Mouse (Mus musculus): ENCODE results near the gene Cd3d. TPM values are rescaled to one million over a fixed set of nuclear protein-coding genes. Genes with fewer than 3 reads are reported as not detected.

Gene Cd3d
- polyA plus RNA-seq, 1 experiment = not detected

DNA sequence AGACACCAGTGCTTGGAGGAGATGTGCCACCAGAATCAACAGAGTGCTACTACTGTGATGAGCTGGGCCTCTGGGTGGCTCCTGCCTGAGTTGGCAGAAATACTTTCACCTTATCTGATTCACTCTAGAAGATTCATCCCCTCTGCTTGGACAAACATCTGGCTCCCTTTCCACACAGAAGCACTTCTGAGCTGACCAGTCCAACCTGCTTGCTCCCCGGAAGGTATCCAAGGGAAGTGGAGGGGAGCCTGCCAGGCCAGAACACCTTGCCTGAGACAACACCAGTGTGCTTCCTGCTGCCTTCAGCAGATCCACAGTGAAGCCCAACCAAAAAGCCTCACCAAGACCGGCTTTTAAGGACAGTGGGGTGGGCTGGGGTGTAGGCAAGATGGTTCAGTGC is 42.6 kb downstream of the Cd3d start:
- TF ChIP-seq E2F4 (IDR thresholded peaks at IDR 0.05; ENCODE audit: insufficient read depth) (no peak), MAX (IDR thresholded peaks at IDR 0.05; ENCODE audit: low read depth) (no peak), MYOD1 (IDR thresholded peaks at IDR 0.05; ENCODE audit: control insufficient read depth in 1 of 3, insufficient read length in 2 of 3, low read depth in 2 of 3) (no peak), MYOG (IDR thresholded peaks at IDR 0.05; ENCODE audit: control insufficient read depth in 1 of 3, insufficient read depth in 1 of 3, insufficient read length in 2 of 3, low read depth in 2 of 3) (no peak)
- no peaks in the 10 kb centered on the region for H3K79me2 ChIP-seq (ENCODE audit: control insufficient read depth, insufficient read depth)
- no peaks in the 10 kb centered on the region for H3K36me3 ChIP-seq (ENCODE audit: control insufficient read depth, insufficient read depth)

DNA sequence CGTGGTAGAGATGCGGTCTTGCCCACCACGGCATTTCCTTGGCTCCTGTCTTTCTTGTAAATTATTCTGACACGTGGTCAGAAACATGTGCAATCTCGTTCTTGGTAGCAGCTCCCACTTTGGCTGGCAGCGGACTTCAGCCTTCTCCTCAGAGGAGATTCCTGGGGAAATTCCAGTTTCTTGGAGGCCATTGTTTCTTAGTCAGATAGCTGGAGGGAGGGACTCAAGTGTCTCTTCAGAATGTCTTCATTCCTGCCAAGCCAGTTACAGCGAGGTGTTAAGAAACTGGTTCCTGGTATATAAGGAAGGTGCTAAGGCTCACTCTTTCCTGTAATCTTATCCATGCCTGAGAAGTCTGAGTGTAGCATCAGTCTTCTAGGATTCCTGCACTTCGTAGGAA is 45.8 kb downstream of the Cd3d start:
- H3K36me3 ChIP-seq (ENCODE audit: control insufficient read depth, insufficient read depth) = no peaks in the 10 kb centered on the region
- H3K4me3 ChIP-seq = no peak overlapping the region
- peaks cover 69% of the 10 kb centered on the region for H3K27me3 ChIP-seq (ENCODE audit: control insufficient read depth, insufficient read depth, insufficient read length)
- no peaks in the 10 kb centered on the region for H3K79me2 ChIP-seq (ENCODE audit: control insufficient read depth, insufficient read depth)
- H3ac ChIP-seq (ENCODE audit: control insufficient read depth, insufficient read length) = no peak overlapping the region
- H3K4me2 ChIP-seq (ENCODE audit: low read depth) = no peak overlapping the region
- TF ChIP-seq MAX (IDR thresholded peaks at IDR 0.05; ENCODE audit: low read depth) (no peak), MYOG (IDR thresholded peaks at IDR 0.05; ENCODE audit: control insufficient read depth in 1 of 3, insufficient read depth in 1 of 3, insufficient read length in 2 of 3, low read depth in 2 of 3) (no peak), REST (IDR thresholded peaks at IDR 0.05; ENCODE audit: insufficient read depth, insufficient read length) (no peak), TCF12 (IDR thresholded peaks at IDR 0.05; ENCODE audit: insufficient read depth, poor library complexity, severe bottlenecking) (no peak), SRF (IDR thresholded peaks at IDR 0.05; ENCODE audit: control insufficient read depth, insufficient read length, low read depth) (no peak), CEBPB (IDR thresholded peaks at IDR 0.05; ENCODE audit: insufficient read depth, poor library complexity, severe bottlenecking) (no peak), POLR2AphosphoS2 (IDR thresholded peaks at IDR 0.05; ENCODE audit: insufficient read length, low read depth) (no peak), MYOD1 (IDR thresholded peaks at IDR 0.05; ENCODE audit: control insufficient read depth in 1 of 3, insufficient read length in 2 of 3, low read depth in 2 of 3) (no peak), USF1 (IDR thresholded peaks at IDR 0.05; ENCODE audit: low read depth) (no peak), E2F4 (IDR thresholded peaks at IDR 0.05; ENCODE audit: insufficient read depth) (no peak)

More for the DNA sequence above, 42.6 kb downstream of the Cd3d start:
- peaks cover 37% of the 10 kb centered on the region for H3K27me3 ChIP-seq (ENCODE audit: control insufficient read depth, insufficient read depth, insufficient read length)
- no peak overlapping the region for H3K4me2 ChIP-seq (ENCODE audit: low read depth)
- H3ac ChIP-seq (ENCODE audit: control insufficient read depth, insufficient read length) = no peak overlapping the region
- H3K4me3 ChIP-seq = no peak overlapping the region

DNA sequence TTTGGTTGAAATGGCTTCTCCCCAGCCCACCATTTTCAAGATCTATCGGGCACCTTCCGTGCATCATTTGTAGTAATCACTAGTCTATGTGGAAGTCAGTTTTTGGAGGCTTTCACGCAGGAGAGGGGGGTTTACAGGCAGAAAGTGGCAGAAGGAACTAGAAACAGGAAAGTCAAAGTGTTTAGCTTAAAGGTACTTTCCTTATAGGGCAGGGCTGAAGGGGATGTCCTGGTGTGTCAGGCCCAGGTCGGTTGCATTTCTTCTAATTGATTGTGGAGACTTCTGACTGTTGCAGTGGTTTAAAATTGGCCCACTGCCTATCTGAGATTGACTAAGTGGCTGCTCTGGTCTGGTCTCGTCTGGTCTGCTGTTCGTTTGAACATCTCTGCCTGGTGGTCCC is 48.8 kb downstream of the Cd3d start:
- Histone ChIP-seq H3K27me3 (ENCODE audit: control insufficient read depth, insufficient read depth, insufficient read length) (peaks cover 76% of the 10 kb centered on the region), H3K36me3 (ENCODE audit: control insufficient read depth, insufficient read depth) (no peaks in the 10 kb centered on the region), H3K79me2 (ENCODE audit: control insufficient read depth, insufficient read depth) (no peaks in the 10 kb centered on the region), H3K4me3 (no peak overlapping the region), H3K4me2 (ENCODE audit: low read depth) (no peak overlapping the region), H3ac (ENCODE audit: control insufficient read depth, insufficient read length) (no peak overlapping the region)
- TF ChIP-seq MYOG (IDR thresholded peaks at IDR 0.05; ENCODE audit: control insufficient read depth in 1 of 3, insufficient read depth in 1 of 3, insufficient read length in 2 of 3, low read depth in 2 of 3) (no peak), POLR2AphosphoS2 (IDR thresholded peaks at IDR 0.05; ENCODE audit: insufficient read length, low read depth) (no peak), CEBPB (IDR thresholded peaks at IDR 0.05; ENCODE audit: insufficient read depth, poor library complexity, severe bottlenecking) (no peak), POLR2A (IDR thresholded peaks at IDR 0.05; ENCODE audit: insufficient read length, low read depth) (no peak), MYOD1 (IDR thresholded peaks at IDR 0.05; ENCODE audit: control insufficient read depth in 1 of 3, insufficient read length in 2 of 3, low read depth in 2 of 3) (no peak), USF1 (IDR thresholded peaks at IDR 0.05; ENCODE audit: low read depth) (no peak), TCF12 (IDR thresholded peaks at IDR 0.05; ENCODE audit: insufficient read depth, poor library complexity, severe bottlenecking) (no peak), MAX (IDR thresholded peaks at IDR 0.05; ENCODE audit: low read depth) (no peak), SRF (IDR thresholded peaks at IDR 0.05; ENCODE audit: control insufficient read depth, insufficient read length, low read depth) (no peak), E2F4 (IDR thresholded peaks at IDR 0.05; ENCODE audit: insufficient read depth) (no peak), REST (IDR thresholded peaks at IDR 0.05; ENCODE audit: insufficient read depth, insufficient read length) (no peak), TCF3 (IDR thresholded peaks at IDR 0.05; ENCODE audit: insufficient read length, low read depth) (no peak)

DNA sequence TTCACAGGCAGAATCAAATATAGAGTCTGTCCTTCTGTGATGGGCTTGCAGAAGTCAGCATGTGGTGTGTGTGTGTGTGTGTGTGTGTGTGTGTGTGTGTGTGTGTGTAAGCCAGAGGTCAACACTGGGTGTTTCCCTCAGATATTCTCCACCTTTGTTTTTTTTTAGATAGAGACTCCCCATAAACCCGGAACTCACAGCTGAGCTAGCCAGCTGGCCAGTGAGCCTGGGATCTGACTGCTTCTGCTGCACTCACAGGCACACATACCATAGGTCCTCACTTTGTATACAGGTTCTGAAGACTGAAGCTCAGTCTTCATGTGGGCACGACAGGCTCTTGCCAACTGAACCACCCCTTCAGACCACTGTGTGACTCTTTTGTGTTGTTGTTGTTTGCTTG is 50.7 kb downstream of the Cd3d start:
- Histone ChIP-seq H3K4me2 (ENCODE audit: low read depth) (no peak overlapping the region), H3ac (ENCODE audit: control insufficient read depth, insufficient read length) (no peak overlapping the region), H3K27me3 (ENCODE audit: control insufficient read depth, insufficient read depth, insufficient read length) (peaks cover 65% of the 10 kb centered on the region), H3K36me3 (ENCODE audit: control insufficient read depth, insufficient read depth) (no peaks in the 10 kb centered on the region), H3K4me3 (no peak overlapping the region), H3K79me2 (ENCODE audit: control insufficient read depth, insufficient read depth) (no peaks in the 10 kb centered on the region)
- TF ChIP-seq SRF (IDR thresholded peaks at IDR 0.05; ENCODE audit: control insufficient read depth, insufficient read length, low read depth) = no peak
- TF ChIP-seq REST (IDR thresholded peaks at IDR 0.05; ENCODE audit: insufficient read depth, insufficient read length) = no peak
- no peak for TF ChIP-seq MYOD1 (IDR thresholded peaks at IDR 0.05; ENCODE audit: control insufficient read depth in 1 of 3, insufficient read length in 2 of 3, low read depth in 2 of 3)
- TF ChIP-seq TCF12 (IDR thresholded peaks at IDR 0.05; ENCODE audit: insufficient read depth, poor library complexity, severe bottlenecking) = no peak
- TF ChIP-seq POLR2A (IDR thresholded peaks at IDR 0.05; ENCODE audit: insufficient read length, low read depth) = no peak
- TF ChIP-seq POLR2AphosphoS2 (IDR thresholded peaks at IDR 0.05; ENCODE audit: insufficient read length, low read depth) = no peak
- TF ChIP-seq MYOG (IDR thresholded peaks at IDR 0.05; ENCODE audit: control insufficient read depth in 1 of 3, insufficient read depth in 1 of 3, insufficient read length in 2 of 3, low read depth in 2 of 3) = no peak
- no peak for TF ChIP-seq E2F4 (IDR thresholded peaks at IDR 0.05; ENCODE audit: insufficient read depth)
- no peak for TF ChIP-seq USF1 (IDR thresholded peaks at IDR 0.05; ENCODE audit: low read depth)
- no peak for TF ChIP-seq CEBPB (IDR thresholded peaks at IDR 0.05; ENCODE audit: insufficient read depth, poor library complexity, severe bottlenecking)
- TF ChIP-seq MAX (IDR thresholded peaks at IDR 0.05; ENCODE audit: low read depth) = no peak
- no peak for TF ChIP-seq TCF3 (IDR thresholded peaks at IDR 0.05; ENCODE audit: insufficient read length, low read depth)

DNA sequence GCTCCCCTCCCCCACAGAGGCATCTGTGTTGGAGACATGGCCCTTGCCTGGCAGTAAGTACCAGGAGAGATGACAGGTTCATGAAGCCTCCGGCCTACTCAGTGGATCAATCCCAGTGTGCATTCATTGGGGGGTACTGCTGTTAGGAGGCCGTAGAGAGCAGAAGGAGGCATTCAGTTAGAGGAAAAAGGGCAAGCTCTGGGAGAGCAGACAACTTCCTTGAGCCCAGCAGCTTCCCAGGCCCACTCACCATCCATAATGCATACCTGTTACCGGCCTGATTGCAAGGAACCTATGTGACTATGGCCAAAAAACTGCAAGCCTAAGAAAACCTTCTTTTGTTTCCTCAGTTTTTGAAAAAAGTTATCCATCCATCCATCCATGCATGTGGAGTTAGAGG is 52.9 kb downstream of the Cd3d start:
- H3ac ChIP-seq (ENCODE audit: control insufficient read depth, insufficient read length) = no peak overlapping the region
- H3K79me2 ChIP-seq (ENCODE audit: control insufficient read depth, insufficient read depth) = no peaks in the 10 kb centered on the region
- H3K4me3 ChIP-seq = no peak overlapping the region
- TF ChIP-seq E2F4 (IDR thresholded peaks at IDR 0.05; ENCODE audit: insufficient read depth) = no peak
- TF ChIP-seq CEBPB (IDR thresholded peaks at IDR 0.05; ENCODE audit: insufficient read depth, poor library complexity, severe bottlenecking) = no peak
- TF ChIP-seq USF1 (IDR thresholded peaks at IDR 0.05; ENCODE audit: low read depth) = no peak
- no peak for TF ChIP-seq SRF (IDR thresholded peaks at IDR 0.05; ENCODE audit: control insufficient read depth, insufficient read length, low read depth)
- no peak for TF ChIP-seq REST (IDR thresholded peaks at IDR 0.05; ENCODE audit: insufficient read depth, insufficient read length)
- TF ChIP-seq MYOD1 (IDR thresholded peaks at IDR 0.05; ENCODE audit: control insufficient read depth in 1 of 3, insufficient read length in 2 of 3, low read depth in 2 of 3) = no peak
- TF ChIP-seq MAX (IDR thresholded peaks at IDR 0.05; ENCODE audit: low read depth) = no peak
- TF ChIP-seq POLR2AphosphoS2 (IDR thresholded peaks at IDR 0.05; ENCODE audit: insufficient read length, low read depth) = no peak
- TF ChIP-seq MYOG (IDR thresholded peaks at IDR 0.05; ENCODE audit: control insufficient read depth in 1 of 3, insufficient read depth in 1 of 3, insufficient read length in 2 of 3, low read depth in 2 of 3) = no peak
- TF ChIP-seq POLR2A (IDR thresholded peaks at IDR 0.05; ENCODE audit: insufficient read length, low read depth) = no peak
- no peak for TF ChIP-seq TCF12 (IDR thresholded peaks at IDR 0.05; ENCODE audit: insufficient read depth, poor library complexity, severe bottlenecking)
- TF ChIP-seq TCF3 (IDR thresholded peaks at IDR 0.05; ENCODE audit: insufficient read length, low read depth) = no peak
- H3K4me2 ChIP-seq (ENCODE audit: low read depth) = no peak overlapping the region
- H3K36me3 ChIP-seq (ENCODE audit: control insufficient read depth, insufficient read depth) = no peaks in the 10 kb centered on the region
- peaks cover 62% of the 10 kb centered on the region for H3K27me3 ChIP-seq (ENCODE audit: control insufficient read depth, insufficient read depth, insufficient read length)

Data from myocyte (in vitro differentiated cells).